In genomic region chr8:60466686-60467335, GRCm38 (mm10) we compare ENCODE assay signal across 8 mouse cellular contexts. TPM values are rescaled to one million over a fixed set of nuclear protein-coding genes. Genes with fewer than 3 reads are reported as not detected.
A peak's percentile ranks its signal among the peaks of the same experiment; 100 is the strongest.
DNase-seq lines count a peak whose midpoint lies in the region; ATAC-seq lines count a peak whose summit lies in the region.
"Had no signal": no experiment of that assay in that cellular context is flagged by ENCODE, and none has a peak within 500 bp of the region (broad histone marks: within the 10 kb centered on the region; RNA-seq: fewer than 3 reads in every experiment).

No protein-coding gene starts in this region.

- no peaks in the 10 kb centered on the region for H3K36me3 ChIP-seq in embryonic facial prominence, embryonic 14.5 days (ENCODE audit: control insufficient read depth, insufficient read depth, low read length)
- no peaks in the 10 kb centered on the region for H3K36me3 ChIP-seq in hindbrain, embryonic 13.5 days
- H3K36me3 ChIP-seq: liver, embryonic 15.5 days had no signal

- H3K9ac ChIP-seq in embryonic facial prominence, embryonic 14.5 days (ENCODE audit: low read depth, low read length) = no peak overlapping the region
- H3K9ac ChIP-seq in hindbrain, embryonic 13.5 days = no peak overlapping the region; the same call in 1 of the 2 replicates
- H3K9ac ChIP-seq: liver, embryonic 15.5 days had no signal

- no peak overlapping the region for H3K27ac ChIP-seq in embryonic facial prominence, embryonic 14.5 days (replicated peaks; ENCODE audit: low read depth, low read length)
- no peak overlapping the region for H3K27ac ChIP-seq in hindbrain, embryonic 13.5 days
- H3K27ac ChIP-seq: liver, embryonic 15.5 days had no signal

- H3K4me1 ChIP-seq in embryonic facial prominence, embryonic 14.5 days (ENCODE audit: control insufficient read depth, insufficient read depth, low read length) = no peaks in the 10 kb centered on the region
- no peaks in the 10 kb centered on the region for H3K4me1 ChIP-seq in hindbrain, embryonic 13.5 days (replicated peaks)
- H3K4me1 ChIP-seq: liver, embryonic 15.5 days had no signal

- peak overlapping the region; percentile 41 for H3K4me2 ChIP-seq in embryonic facial prominence, embryonic 14.5 days (ENCODE audit: low read depth, low read length)
- peak overlapping the region; percentile 40 for H3K4me2 ChIP-seq in hindbrain, embryonic 13.5 days
- H3K4me2 ChIP-seq: liver, embryonic 15.5 days had no signal

- no peaks in the 10 kb centered on the region; the same call in 1 of the 2 replicates for H3K27me3 ChIP-seq in embryonic facial prominence, embryonic 14.5 days (replicated peaks; ENCODE audit: control insufficient read depth, insufficient read depth, low read length)
- no peaks in the 10 kb centered on the region for H3K27me3 ChIP-seq in hindbrain, embryonic 13.5 days
- H3K27me3 ChIP-seq: liver, embryonic 15.5 days had no signal

- peak; percentile 50; the same call in 1 of the 2 replicates for ATAC-seq in embryonic facial prominence, embryonic 14.5 days (ENCODE audit: low read depth)
- peak; percentile 87 for ATAC-seq in hindbrain, embryonic 13.5 days (ENCODE audit: low FRiP score)
- peak; percentile 96 for ATAC-seq in megakaryocyte progenitor cell, adult 5-6 weeks (replicated peaks; ENCODE audit: poor library complexity)

- DNase-seq in MN1 (ENCODE audit: low spot score) = peak; percentile 50
- peak; percentile 12 to 13 for DNase-seq in adrenal gland, postnatal 4 days (ENCODE audit: low spot score in 2 of 2)
- DNase-seq in embryonic facial prominence, embryonic 14.5 days (ENCODE audit: low spot score) = peak; percentile 79
- DNase-seq in layer of hippocampus, postnatal 14 days (ENCODE audit: low spot score in 2 of 2) = peak; percentile 76 to 88
- peak; percentile 52 to 54 for DNase-seq in right cerebral cortex, postnatal 36 days (ENCODE audit: low spot score in 2 of 2)

- H3K4me3 ChIP-seq in embryonic facial prominence, embryonic 14.5 days (ENCODE audit: low read depth, low read length) = no peak overlapping the region
- H3K4me3 ChIP-seq in hindbrain, embryonic 13.5 days = no peak overlapping the region
- H3K4me3 ChIP-seq: liver, embryonic 15.5 days had no signal

- no peaks in the 10 kb centered on the region for H3K9me3 ChIP-seq in embryonic facial prominence, embryonic 14.5 days (ENCODE audit: control insufficient read depth, low read length)
- no peaks in the 10 kb centered on the region for H3K9me3 ChIP-seq in hindbrain, embryonic 13.5 days

- WGBS in embryonic facial prominence, embryonic 14.5 days = 32% methylated on average over 15 of the region's 15 CpGs
- WGBS in hindbrain, embryonic 13.5 days = 33% methylated on average over 15 of the region's 15 CpGs

RNA-seq across cellular contexts. Expression of gene Gm10283, which starts 36.2 kb away (rescaled TPM):
- not detected for total RNA-seq in adrenal gland, postnatal 4 days (2021)
- polyA plus RNA-seq in embryonic facial prominence, embryonic 14.5 days (2014; fragmentation: Nextera tagmentation; extraction: Ambion mirVana) = not detected in 2 replicates
- not detected in 2 replicates for polyA plus RNA-seq in hindbrain, embryonic 13.5 days (2015; fragmentation: Nextera tagmentation; extraction: Ambion mirVana)
- total RNA-seq in layer of hippocampus, postnatal 14 days (2021) = not detected
- total RNA-seq in megakaryocyte progenitor cell, adult 5-6 weeks (2015) = not detected in 2 replicates
- not detected in 2 replicates for total RNA-seq in megakaryocyte progenitor cell, adult 5-6 weeks (2017)
- polyA plus RNA-seq: liver, embryonic 15.5 days had no signal

RNA-seq across cellular contexts. Expression of gene Aadat, which starts 38.9 kb away (rescaled TPM):
- 1 to 10 TPM; 5.2 to 5.3 TPM for total RNA-seq in adrenal gland, postnatal 4 days (2021)
- polyA plus RNA-seq in embryonic facial prominence, embryonic 14.5 days (2014; fragmentation: Nextera tagmentation; extraction: Ambion mirVana) = 0.21 and 0.73 TPM in 2 replicates
- polyA plus RNA-seq in hindbrain, embryonic 13.5 days (2015; fragmentation: Nextera tagmentation; extraction: Ambion mirVana) = 0.89 and 1.1 TPM in 2 replicates
- total RNA-seq in layer of hippocampus, postnatal 14 days (2021) = under 1 TPM; 0.31 to 0.99 TPM
- not detected in 2 replicates for total RNA-seq in megakaryocyte progenitor cell, adult 5-6 weeks (2015)
- total RNA-seq in megakaryocyte progenitor cell, adult 5-6 weeks (2017) = not detected in 2 replicates

Comparison
In these comparisons a context has a peak if more than half of its experiments do, and no peak if none do; other contexts are left out.
1. DNase-seq: peak in every context shown above with its lines; median percentile 82 in layer of hippocampus, postnatal 14 days; 79 in embryonic facial prominence, embryonic 14.5 days; 53 in right cerebral cortex, postnatal 36 days; 50 in MN1; 12 in adrenal gland, postnatal 4 days.